Mouse (Mus musculus): ENCODE results near the gene Frmpd4. TPM values are rescaled to one million over a fixed set of nuclear protein-coding genes. Genes with fewer than 3 reads are reported as not detected.

Gene Frmpd4
- polyA plus RNA-seq, 1 experiment from 2014 or later = 0.21 TPM

DNA sequence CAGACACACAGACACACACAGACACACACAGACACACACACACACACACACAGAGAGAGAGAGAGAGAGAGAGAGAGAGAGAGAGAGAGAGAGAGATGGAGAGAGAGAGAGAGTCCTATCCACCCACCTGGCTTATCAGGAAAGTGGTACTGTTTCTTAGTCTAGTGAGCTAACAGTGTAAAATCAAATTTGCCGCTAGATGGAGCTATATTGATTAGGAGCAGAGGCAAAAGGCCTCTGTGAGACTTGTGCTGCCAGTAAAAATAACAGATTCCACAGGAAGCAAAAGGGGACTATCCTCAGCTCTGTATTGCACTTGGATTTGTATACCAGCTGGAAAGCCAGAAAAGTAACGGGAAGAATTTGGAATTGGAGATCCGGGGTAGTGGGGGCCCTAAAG is 161.6 kb downstream of the Frmpd4 start:
- Histone ChIP-seq H3K36me3 (ENCODE audit: control insufficient read depth, insufficient read depth, low read length) (no peaks in the 10 kb centered on the region), H3K27ac (ENCODE audit: low read length) (no peak overlapping the region), H3K4me1 (ENCODE audit: control insufficient read depth, insufficient read depth, low read length) (no peaks in the 10 kb centered on the region), H3K9me3 (replicated peaks; ENCODE audit: control insufficient read depth, low read length) (no peaks in the 10 kb centered on the region), H3K4me3 (replicated peaks; ENCODE audit: low read length) (no peak overlapping the region), H3K27me3 (ENCODE audit: control insufficient read depth, insufficient read depth, low read length) (no peaks in the 10 kb centered on the region), H3K4me2 (ENCODE audit: low read depth, low read length) (no peak overlapping the region), H3K9ac (ENCODE audit: low read length) (no peak overlapping the region)
- no peak for ATAC-seq (ENCODE audit: insufficient read depth, low FRiP score)
- 32% methylated on average over 3 of the region's 3 CpGs for WGBS

DNA sequence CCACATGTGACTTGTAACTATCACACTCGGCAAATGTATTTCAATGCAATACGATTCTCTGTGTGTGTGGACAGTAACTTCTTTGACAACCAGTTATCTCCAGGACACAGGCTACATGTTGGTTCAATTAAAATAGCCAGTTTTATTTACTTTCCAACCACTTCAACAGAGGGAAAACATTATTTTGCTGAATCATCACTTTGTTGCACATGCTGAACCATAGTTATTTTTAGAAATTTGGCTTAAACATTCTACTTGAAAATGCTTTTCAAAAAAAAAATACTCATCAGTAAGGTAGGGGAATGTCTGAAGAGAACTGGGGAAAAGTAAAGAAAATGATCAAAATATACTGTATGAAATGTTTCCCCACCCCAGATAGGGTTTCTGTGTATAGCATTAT is 173.5 kb downstream of the Frmpd4 start:
- ATAC-seq (ENCODE audit: insufficient read depth, low FRiP score) = no peak
- 92% methylated on average over 2 of the region's 2 CpGs for WGBS
- H3K36me3 ChIP-seq (ENCODE audit: control insufficient read depth, insufficient read depth, low read length) = no peaks in the 10 kb centered on the region

DNA sequence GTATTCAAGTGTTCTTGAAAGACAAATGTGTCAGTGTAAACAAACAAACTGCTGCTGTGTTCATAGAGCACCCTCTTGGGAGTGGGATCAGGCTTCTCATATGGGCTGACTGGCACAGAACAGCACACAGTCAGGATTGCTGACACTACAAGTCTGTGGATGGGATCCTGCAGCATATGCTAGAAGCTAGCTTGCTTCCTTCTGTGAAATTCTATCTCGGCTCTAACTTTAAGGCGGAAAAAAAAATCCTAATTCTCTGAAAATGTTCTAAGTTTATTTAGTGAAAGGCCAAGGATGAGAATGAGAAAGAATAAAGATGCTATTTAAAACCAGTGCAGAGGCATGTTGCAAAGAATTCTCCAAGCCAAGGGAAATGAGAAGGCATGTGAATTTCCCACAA is 226.6 kb downstream of the Frmpd4 start:
- Histone ChIP-seq H3K4me2 (ENCODE audit: low read depth, low read length) (no peak overlapping the region), H3K9ac (ENCODE audit: low read length) (no peak overlapping the region), H3K27me3 (ENCODE audit: control insufficient read depth, insufficient read depth, low read length) (no peaks in the 10 kb centered on the region), H3K4me1 (ENCODE audit: control insufficient read depth, insufficient read depth, low read length) (no peaks in the 10 kb centered on the region), H3K27ac (ENCODE audit: low read length) (no peak overlapping the region), H3K9me3 (replicated peaks; ENCODE audit: control insufficient read depth, low read length) (no peaks in the 10 kb centered on the region), H3K36me3 (ENCODE audit: control insufficient read depth, insufficient read depth, low read length) (no peaks in the 10 kb centered on the region), H3K4me3 (replicated peaks; ENCODE audit: low read length) (no peak overlapping the region)
- WGBS = 77% methylated on average over 2 of the region's 2 CpGs
- ATAC-seq (ENCODE audit: insufficient read depth, low FRiP score) = no peak

More for the DNA sequence above, 173.5 kb downstream of the Frmpd4 start:
- no peak overlapping the region for H3K27ac ChIP-seq (ENCODE audit: low read length)
- no peak overlapping the region for H3K4me2 ChIP-seq (ENCODE audit: low read depth, low read length)
- H3K4me1 ChIP-seq (ENCODE audit: control insufficient read depth, insufficient read depth, low read length) = no peaks in the 10 kb centered on the region
- no peaks in the 10 kb centered on the region for H3K27me3 ChIP-seq (ENCODE audit: control insufficient read depth, insufficient read depth, low read length)
- no peaks in the 10 kb centered on the region for H3K9me3 ChIP-seq (replicated peaks; ENCODE audit: control insufficient read depth, low read length)
- no peak overlapping the region for H3K4me3 ChIP-seq (replicated peaks; ENCODE audit: low read length)
- no peak overlapping the region for H3K9ac ChIP-seq (ENCODE audit: low read length)

DNA sequence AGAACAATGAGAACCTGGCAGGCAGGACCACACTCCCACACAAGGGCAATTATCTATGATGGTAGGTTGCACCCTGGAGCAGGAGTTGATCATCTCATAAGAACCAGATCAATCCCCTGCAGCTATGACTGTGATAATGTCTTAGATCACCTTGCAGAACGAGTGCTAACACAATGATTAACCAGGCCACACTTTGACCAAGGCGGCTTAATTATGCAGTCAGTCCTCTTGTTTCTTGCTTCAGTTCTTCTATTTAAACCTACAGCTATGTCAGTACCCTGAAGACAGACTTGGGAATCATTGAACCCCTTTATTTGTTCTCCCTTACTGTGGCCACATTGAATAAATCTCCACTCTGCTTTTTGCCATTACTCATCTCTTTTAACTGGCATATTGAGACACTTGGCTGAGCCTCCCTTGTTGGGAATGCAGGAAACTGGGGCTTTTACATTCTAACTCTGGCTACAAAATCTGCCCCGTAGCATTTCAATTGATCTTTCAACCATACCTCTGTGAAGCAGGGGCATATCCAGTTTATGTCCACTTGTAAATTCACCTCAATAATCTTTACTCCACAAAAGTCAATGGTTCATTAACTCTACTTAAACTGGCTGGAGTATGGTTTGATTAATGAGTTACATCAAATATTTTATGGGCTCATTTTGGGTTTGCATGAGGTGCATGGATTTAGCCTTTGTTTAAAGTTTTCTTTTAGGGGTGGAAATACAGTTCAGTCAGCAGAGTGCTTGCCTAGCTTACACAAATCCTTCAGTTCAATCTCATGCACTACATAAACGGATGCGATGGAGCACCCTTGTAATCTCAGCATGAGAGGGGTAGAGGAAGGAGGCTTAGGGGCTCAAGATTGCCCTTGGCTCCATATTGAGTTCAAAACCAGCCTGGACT is 227.5 kb downstream of the Frmpd4 start:
- Histone ChIP-seq H3K4me1 (ENCODE audit: control insufficient read depth, insufficient read depth, low read length) (no peaks in the 10 kb centered on the region), H3K27ac (ENCODE audit: low read length) (no peak overlapping the region), H3K27me3 (ENCODE audit: control insufficient read depth, insufficient read depth, low read length) (no peaks in the 10 kb centered on the region), H3K4me3 (replicated peaks; ENCODE audit: low read length) (no peak overlapping the region), H3K4me2 (ENCODE audit: low read depth, low read length) (no peak overlapping the region), H3K36me3 (ENCODE audit: control insufficient read depth, insufficient read depth, low read length) (no peaks in the 10 kb centered on the region), H3K9me3 (replicated peaks; ENCODE audit: control insufficient read depth, low read length) (no peaks in the 10 kb centered on the region), H3K9ac (ENCODE audit: low read length) (no peak overlapping the region)
- ATAC-seq (ENCODE audit: insufficient read depth, low FRiP score) = no peak
- WGBS = 66% methylated on average over 5 of the region's 5 CpGs

DNA sequence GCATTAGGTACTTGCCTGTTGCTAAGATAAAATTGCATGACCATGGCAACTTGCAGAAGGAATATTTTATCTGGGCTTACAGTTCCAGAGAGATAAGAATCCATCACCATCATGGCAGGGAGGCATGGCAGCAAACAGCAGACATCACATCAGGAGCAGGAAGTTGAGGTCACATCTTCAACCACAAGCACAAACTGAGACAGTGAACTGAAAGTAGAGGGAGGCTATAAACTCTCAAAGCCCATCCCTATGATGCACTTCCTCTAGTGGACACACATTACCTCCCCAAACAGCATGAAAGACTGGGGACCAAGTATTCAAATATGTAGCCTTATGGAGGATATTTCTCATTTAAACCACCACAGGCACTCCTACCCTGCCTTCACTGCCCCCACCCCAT is 238.8 kb downstream of the Frmpd4 start:
- no peaks in the 10 kb centered on the region for H3K27me3 ChIP-seq (ENCODE audit: control insufficient read depth, insufficient read depth, low read length)
- ATAC-seq (ENCODE audit: insufficient read depth, low FRiP score) = no peak

DNA sequence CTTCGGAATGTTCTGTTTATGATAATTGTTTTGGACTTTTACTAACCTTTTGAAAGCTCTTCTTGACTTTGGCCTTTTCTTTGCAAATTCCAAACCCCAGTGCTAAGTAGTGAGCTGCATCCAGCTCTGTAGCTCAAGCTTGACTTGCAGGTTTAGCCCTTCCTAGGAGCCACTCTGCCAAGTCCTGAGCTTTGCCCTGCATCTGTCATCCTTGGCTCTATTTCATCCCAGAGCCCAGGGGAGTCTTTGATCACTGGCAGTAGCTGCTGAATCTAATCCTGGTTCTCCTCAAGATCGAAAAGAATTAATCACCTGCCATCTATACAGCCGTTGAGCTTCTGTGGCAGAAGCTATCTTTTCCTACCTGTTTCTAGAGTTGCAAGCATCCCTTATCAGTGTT is 251.9 kb downstream of the Frmpd4 start:
- no peak overlapping the region for H3K27ac ChIP-seq (ENCODE audit: low read length)
- ATAC-seq (ENCODE audit: insufficient read depth, low FRiP score) = no peak
- peaks cover 5% of the 10 kb centered on the region; the same call in 1 of the 2 replicates for H3K27me3 ChIP-seq (ENCODE audit: control insufficient read depth, insufficient read depth, low read length)
- H3K9me3 ChIP-seq (replicated peaks; ENCODE audit: control insufficient read depth, low read length) = no peaks in the 10 kb centered on the region
- H3K36me3 ChIP-seq (ENCODE audit: control insufficient read depth, insufficient read depth, low read length) = no peaks in the 10 kb centered on the region
- WGBS = 82% methylated on average over 3 of the region's 3 CpGs
- no peak overlapping the region for H3K9ac ChIP-seq (ENCODE audit: low read length)
- H3K4me2 ChIP-seq (ENCODE audit: low read depth, low read length) = no peak overlapping the region
- H3K4me3 ChIP-seq (replicated peaks; ENCODE audit: low read length) = no peak overlapping the region
- no peaks in the 10 kb centered on the region for H3K4me1 ChIP-seq (ENCODE audit: control insufficient read depth, insufficient read depth, low read length)

More for the DNA sequence above, 238.8 kb downstream of the Frmpd4 start:
- H3K4me1 ChIP-seq (ENCODE audit: control insufficient read depth, insufficient read depth, low read length) = no peaks in the 10 kb centered on the region
- H3K4me3 ChIP-seq (replicated peaks; ENCODE audit: low read length) = no peak overlapping the region
- no peak overlapping the region for H3K4me2 ChIP-seq (ENCODE audit: low read depth, low read length)
- H3K36me3 ChIP-seq (ENCODE audit: control insufficient read depth, insufficient read depth, low read length) = no peaks in the 10 kb centered on the region
- no peak overlapping the region for H3K9ac ChIP-seq (ENCODE audit: low read length)
- H3K27ac ChIP-seq (ENCODE audit: low read length) = no peak overlapping the region
- H3K9me3 ChIP-seq (replicated peaks; ENCODE audit: control insufficient read depth, low read length) = no peaks in the 10 kb centered on the region

DNA sequence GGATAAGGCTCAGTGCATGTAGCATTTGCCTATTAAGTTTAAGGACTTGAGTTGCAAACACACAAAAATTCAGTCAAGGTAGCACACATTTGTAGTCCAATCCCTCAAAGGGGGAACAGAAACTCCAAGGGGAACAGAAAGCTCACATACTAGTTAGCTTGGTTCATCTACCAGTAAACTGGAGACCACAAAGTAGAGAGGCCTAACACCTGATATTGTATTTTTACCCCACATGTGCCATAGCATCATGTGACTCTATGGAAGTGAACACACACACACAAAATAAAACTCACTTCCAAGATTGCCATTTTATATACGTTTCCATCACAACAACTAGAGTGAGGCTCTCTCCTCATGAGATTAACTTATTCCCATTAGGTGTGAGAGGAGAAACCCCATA is 264.9 kb downstream of the Frmpd4 start:
- H3K9ac ChIP-seq (ENCODE audit: low read length) = no peak overlapping the region
- no peaks in the 10 kb centered on the region; the same call in 1 of the 2 replicates for H3K27me3 ChIP-seq (ENCODE audit: control insufficient read depth, insufficient read depth, low read length)
- no peak overlapping the region for H3K27ac ChIP-seq (ENCODE audit: low read length)
- H3K9me3 ChIP-seq (replicated peaks; ENCODE audit: control insufficient read depth, low read length) = no peaks in the 10 kb centered on the region
- no peak overlapping the region for H3K4me3 ChIP-seq (replicated peaks; ENCODE audit: low read length)
- H3K4me1 ChIP-seq (ENCODE audit: control insufficient read depth, insufficient read depth, low read length) = no peaks in the 10 kb centered on the region
- WGBS = 89% methylated on average over 1 of the region's 1 CpGs
- ATAC-seq (ENCODE audit: insufficient read depth, low FRiP score) = no peak
- no peak overlapping the region for H3K4me2 ChIP-seq (ENCODE audit: low read depth, low read length)
- H3K36me3 ChIP-seq (ENCODE audit: control insufficient read depth, insufficient read depth, low read length) = no peaks in the 10 kb centered on the region

DNA sequence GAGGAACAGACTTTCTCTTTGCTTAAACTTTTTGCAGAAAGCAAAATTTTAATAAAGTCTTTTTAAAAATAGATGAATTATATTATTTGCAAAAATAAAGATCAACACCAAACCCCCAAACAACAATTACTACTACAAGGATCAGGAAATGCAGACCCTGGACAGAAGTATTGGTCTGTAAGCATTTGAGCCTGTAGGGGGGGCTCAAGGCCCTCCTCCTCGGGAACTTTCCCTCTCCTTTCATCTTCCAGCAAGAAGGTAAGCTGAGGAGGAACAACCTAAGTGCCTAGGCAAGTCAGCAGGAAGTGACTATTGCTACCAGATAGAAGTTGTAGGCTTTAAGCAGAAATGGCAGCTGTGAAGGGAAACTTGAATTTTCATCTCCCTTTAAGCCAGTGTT is 266.9 kb downstream of the Frmpd4 start:
- Histone ChIP-seq H3K9me3 (replicated peaks; ENCODE audit: control insufficient read depth, low read length) (no peaks in the 10 kb centered on the region), H3K27me3 (ENCODE audit: control insufficient read depth, insufficient read depth, low read length) (no peaks in the 10 kb centered on the region; the same call in 1 of the 2 replicates), H3K4me3 (replicated peaks; ENCODE audit: low read length) (no peak overlapping the region), H3K4me2 (ENCODE audit: low read depth, low read length) (no peak overlapping the region), H3K9ac (ENCODE audit: low read length) (no peak overlapping the region), H3K4me1 (ENCODE audit: control insufficient read depth, insufficient read depth, low read length) (no peaks in the 10 kb centered on the region), H3K36me3 (ENCODE audit: control insufficient read depth, insufficient read depth, low read length) (no peaks in the 10 kb centered on the region), H3K27ac (ENCODE audit: low read length) (no peak overlapping the region)
- 0% methylated on average over 1 of the region's 1 CpGs for WGBS
- ATAC-seq (ENCODE audit: insufficient read depth, low FRiP score) = no peak

DNA sequence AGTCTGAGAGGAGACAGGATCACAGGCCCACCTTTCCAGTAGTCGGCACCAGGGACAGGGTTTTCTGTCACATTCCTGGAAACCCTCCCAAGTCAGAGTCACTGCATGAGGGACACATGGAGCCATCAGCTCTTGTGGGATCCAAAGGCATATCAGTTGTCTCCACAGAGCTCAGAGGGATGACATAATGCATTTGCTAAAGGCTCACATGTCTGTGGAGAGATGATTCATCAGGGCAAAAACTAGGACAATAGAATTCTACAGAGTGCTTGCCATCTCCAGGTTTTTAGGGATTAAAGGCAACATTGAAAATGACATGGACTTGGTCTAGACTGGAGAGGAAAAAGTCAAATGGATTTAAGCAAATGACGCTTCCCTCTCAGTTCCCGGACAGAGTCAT is 284.5 kb downstream of the Frmpd4 start:
- Histone ChIP-seq H3K27ac (ENCODE audit: low read length) (no peak overlapping the region), H3K4me3 (replicated peaks; ENCODE audit: low read length) (no peak overlapping the region), H3K27me3 (ENCODE audit: control insufficient read depth, insufficient read depth, low read length) (peaks cover 4% of the 10 kb centered on the region; the same call in 1 of the 2 replicates), H3K9me3 (replicated peaks; ENCODE audit: control insufficient read depth, low read length) (no peaks in the 10 kb centered on the region), H3K4me2 (ENCODE audit: low read depth, low read length) (no peak overlapping the region), H3K9ac (ENCODE audit: low read length) (no peak overlapping the region), H3K36me3 (ENCODE audit: control insufficient read depth, insufficient read depth, low read length) (no peaks in the 10 kb centered on the region), H3K4me1 (ENCODE audit: control insufficient read depth, insufficient read depth, low read length) (no peaks in the 10 kb centered on the region)
- no peak for ATAC-seq (ENCODE audit: insufficient read depth, low FRiP score)
- 79% methylated on average over 3 of the region's 3 CpGs for WGBS

Data from stomach, embryonic 16.5 days (tissue).